Mouse (Mus musculus) olfactory bulb, adult 2 months (tissue): Measurements from ENCODE around the gene Stap2.

Experiments used
- CTCF ChIP-seq: fragments of 200-500 bp; IDR thresholded peaks from 2 replicates; pipeline ENCODE4 v1.5.1; 2012; ENCODE audit warnings: low read depth, mild to moderate bottlenecking, low read length, moderate library complexity; ENCODE audit not compliant: insufficient read depth
- POLR2A ChIP-seq: fragments of 200-500 bp; IDR thresholded peaks from 2 replicates; pipeline ENCODE4 v1.6.1; 2012; ENCODE audit warnings: mild to moderate bottlenecking, low read depth, low read length, moderate library complexity; ENCODE audit not compliant: insufficient read depth

DNA sequence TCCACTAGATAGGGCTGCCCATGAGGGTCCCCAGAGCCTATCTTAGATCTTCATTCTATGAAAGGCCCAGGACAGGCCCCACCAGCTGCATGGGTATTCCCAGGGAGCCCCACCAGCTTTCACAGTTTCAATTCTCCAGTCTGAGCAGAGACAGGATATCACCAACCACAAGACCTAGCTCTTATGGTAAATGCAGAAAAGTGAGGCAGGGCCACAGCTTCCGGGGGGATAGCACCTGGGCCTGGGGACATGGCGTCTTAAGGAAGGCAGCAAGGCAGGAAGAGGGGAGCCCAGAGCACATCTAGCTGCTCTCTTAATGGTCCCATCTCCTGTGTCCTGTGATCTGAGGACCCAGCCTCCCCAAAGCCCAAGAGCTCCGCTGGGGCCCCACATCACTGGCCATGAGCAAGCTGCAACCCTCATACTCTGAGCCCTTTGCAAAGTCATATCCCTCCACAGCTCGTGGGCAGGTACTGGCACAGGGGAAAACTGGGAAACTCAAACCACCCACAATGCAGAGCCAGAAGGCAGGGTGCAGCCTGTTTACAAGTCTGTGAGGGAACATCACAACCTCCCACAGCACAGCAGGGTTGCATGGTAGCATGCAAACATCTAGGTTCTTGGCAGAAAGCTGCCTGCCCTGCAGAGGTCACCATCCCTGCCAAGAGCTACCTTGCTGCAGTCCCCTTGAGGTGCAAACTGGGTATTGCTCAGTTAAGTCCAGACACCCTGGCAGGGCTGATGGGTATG, 16.0 kb upstream of the Stap2 start:
- TF ChIP-seq CTCF (no peak), POLR2A (no peak)
